Mouse (Mus musculus) forebrain, embryonic 14.5 days (tissue): ENCODE results near the gene Rsg1. TPM values are rescaled to one million over a fixed set of nuclear protein-coding genes. Genes with fewer than 3 reads are reported as not detected.
A peak's percentile ranks its signal among the peaks of the same experiment; 100 is the strongest.

Experiments used
- ATAC-seq: fragments of 200-750 bp; cut with Nextera tagmentation; 2 replicates; pipeline ENCODE4 v1.8.0; 2017; ENCODE audit warnings: mild to moderate bottlenecking, moderate library complexity
- DNase-seq: peaks from one replicate; pipeline ENCODE4 v3.0.0-alpha.2; 2015; ENCODE audit warnings: low spot score
- H3K27ac ChIP-seq: fragments of 300-500 bp; sonication (generic); 2 replicates; pipeline ENCODE4 v1.5.1; 2014; ENCODE audit warnings: low read depth, mild to moderate bottlenecking, control low read depth, low read length, moderate library complexity
- H3K27me3 ChIP-seq: fragments of 300-500 bp; sonication (generic); replicated peaks from 2 replicates; pipeline ENCODE4 v1.6.1; 2014; ENCODE audit warnings: low read length, control low read depth, mixed read lengths; ENCODE audit not compliant: control insufficient read depth, insufficient read depth
- H3K36me3 ChIP-seq: fragments of 300-500 bp; sonication (generic); 2 replicates; pipeline ENCODE4 v1.6.1; 2014; ENCODE audit warnings: low read length, control low read depth; ENCODE audit not compliant: control insufficient read depth, insufficient read depth
- H3K4me1 ChIP-seq: fragments of 300-500 bp; sonication (generic); 2 replicates; pipeline ENCODE4 v1.6.1; 2014; ENCODE audit warnings: antibody characterized with exemption, low read length, control low read depth; ENCODE audit not compliant: control insufficient read depth, insufficient read depth
- H3K4me2 ChIP-seq: fragments of 300-500 bp; sonication (generic); 2 replicates; pipeline ENCODE4 v1.6.1; 2014; ENCODE audit warnings: mild to moderate bottlenecking, control low read depth, low read length
- H3K4me3 ChIP-seq: fragments of 300-500 bp; sonication (generic); 2 replicates; pipeline ENCODE4 v1.5.1; 2014; ENCODE audit warnings: low read depth, low read length, control low read depth
- H3K9ac ChIP-seq: fragments of 300-500 bp; sonication (generic); 2 replicates; pipeline ENCODE4 v1.6.1; 2014; ENCODE audit warnings: mild to moderate bottlenecking, low read length, control low read depth, moderate library complexity
- H3K9me3 ChIP-seq: fragments of 300-500 bp; sonication (generic); replicated peaks from 2 replicates; pipeline ENCODE4 v1.6.1; 2016; ENCODE audit warnings: low read length, control low read depth, mixed read lengths; ENCODE audit not compliant: control insufficient read depth
- WGBS: fragments of 180-500 bp; shearing (Covaris S2); extraction: QIAGEN DNeasy Blood & Tissue Kit; methylation state at CpG from one replicate; pipeline ENCODE4 v1.1.7; 2014; 5-methylcytosine and 5-hydroxymethylcytosine counted together
- polyA plus RNA-seq: library from polyadenylated mRNA; unstranded; fragments of >200 nt; fragmentation: Nextera tagmentation; extraction: Ambion mirVana; gene quantifications from 2 replicates; pipeline ENCODE4 v1.2.1, GENCODE M21; 2014

Gene Rsg1
- polyA plus RNA-seq, 1 experiment from 2014 or later: 6.7 TPM

GRCm38 (mm10) chr4:141265979-141266637, 52.4 kb downstream of the Rsg1 start:
- DNase-seq (no peak), ATAC-seq (no peak)
- H3K36me3 ChIP-seq: no peaks in the 10 kb centered on the region
- no peak overlapping the region for H3K4me2 ChIP-seq
- H3K27ac ChIP-seq: no peak overlapping the region
- no peaks in the 10 kb centered on the region for H3K27me3 ChIP-seq
- no peak overlapping the region for H3K4me3 ChIP-seq
- 86% methylated on average over 3 of the region's 3 CpGs for WGBS
- no peaks in the 10 kb centered on the region for H3K9me3 ChIP-seq
- no peak overlapping the region for H3K9ac ChIP-seq
- no peaks in the 10 kb centered on the region for H3K4me1 ChIP-seq

GRCm38 (mm10) chr4:141267250-141267649, 53.5 kb downstream of the Rsg1 start:
- H3K9ac ChIP-seq: no peak overlapping the region
- no peaks in the 10 kb centered on the region for H3K4me1 ChIP-seq
- no peaks in the 10 kb centered on the region for H3K36me3 ChIP-seq
- no peak overlapping the region for H3K4me3 ChIP-seq
- DNase-seq (no peak), ATAC-seq (no peak)
- H3K27ac ChIP-seq: no peak overlapping the region
- H3K27me3 ChIP-seq: no peaks in the 10 kb centered on the region
- no peak overlapping the region for H3K4me2 ChIP-seq
- WGBS: 87% methylated on average over 3 of the region's 3 CpGs
- no peaks in the 10 kb centered on the region for H3K9me3 ChIP-seq

DNA sequence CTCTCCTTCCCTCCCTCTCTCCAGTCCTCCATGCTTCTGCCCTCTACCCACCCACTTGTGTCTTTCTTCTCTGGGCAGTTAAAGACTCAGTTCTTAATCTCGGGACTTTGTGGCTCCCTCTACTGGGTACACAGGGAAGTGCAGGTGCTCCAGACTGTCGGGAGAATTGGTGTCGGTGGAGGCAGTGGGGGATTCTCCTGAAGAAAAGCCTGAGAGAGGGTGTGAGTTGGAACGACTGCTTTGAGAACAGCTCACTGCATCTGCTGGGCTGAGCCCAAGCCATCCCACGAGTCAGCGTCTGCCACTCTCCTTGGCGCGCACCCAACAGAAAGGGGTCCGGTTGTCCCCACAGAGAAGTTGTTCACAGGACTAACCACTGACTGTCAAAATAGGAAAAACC, 54.1 kb downstream of the Rsg1 start:
- H3K4me3 ChIP-seq: no peak overlapping the region
- peak; percentile 68 for DNase-seq
- H3K9me3 ChIP-seq: no peaks in the 10 kb centered on the region
- H3K4me2 ChIP-seq: no peak overlapping the region
- ATAC-seq: peak; percentile 54; the same call in 1 of the 2 replicates
- no peaks in the 10 kb centered on the region for H3K27me3 ChIP-seq
- H3K4me1 ChIP-seq: no peaks in the 10 kb centered on the region
- 32% methylated on average over 9 of the region's 9 CpGs for WGBS
- H3K9ac ChIP-seq: no peak overlapping the region
- H3K27ac ChIP-seq: no peak overlapping the region
- H3K36me3 ChIP-seq: no peaks in the 10 kb centered on the region

GRCm38 (mm10) chr4:141268350-141268749, 54.6 kb downstream of the Rsg1 start:
- Histone ChIP-seq H3K4me3 (no peak overlapping the region), H3K27ac (no peak overlapping the region), H3K9ac (no peak overlapping the region), H3K9me3 (no peaks in the 10 kb centered on the region), H3K4me1 (no peaks in the 10 kb centered on the region), H3K4me2 (no peak overlapping the region), H3K27me3 (no peaks in the 10 kb centered on the region; the same call in 1 of the 2 replicates), H3K36me3 (no peaks in the 10 kb centered on the region)
- DNase-seq (no peak), ATAC-seq (no peak)
- WGBS: 77% methylated on average over 4 of the region's 4 CpGs

DNA sequence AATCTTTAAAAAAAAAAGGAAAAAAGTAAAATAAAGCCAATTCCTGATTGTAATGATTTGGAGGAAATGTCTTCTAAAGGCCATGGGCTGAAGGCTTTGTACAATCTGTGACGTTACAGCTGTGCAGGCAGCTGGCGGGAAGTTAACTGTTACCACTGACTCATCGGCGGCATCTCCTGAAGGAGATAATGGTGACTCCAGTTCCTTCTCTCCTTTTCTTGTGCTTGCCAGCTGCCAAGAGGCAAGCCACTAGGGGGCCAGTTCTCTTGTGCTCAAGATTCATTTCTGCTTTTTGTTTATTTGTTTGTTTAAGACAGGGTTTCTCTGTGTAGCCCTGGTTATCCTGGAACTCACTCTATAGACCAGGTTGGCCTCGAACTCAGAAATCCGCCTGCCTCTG, 55.3 kb downstream of the Rsg1 start:
- WGBS: 89% methylated on average over 6 of the region's 6 CpGs
- ATAC-seq (no peak), DNase-seq (no peak)
- H3K27me3 ChIP-seq: no peaks in the 10 kb centered on the region; the same call in 1 of the 2 replicates
- no peaks in the 10 kb centered on the region for H3K4me1 ChIP-seq
- H3K27ac ChIP-seq: no peak overlapping the region
- no peaks in the 10 kb centered on the region for H3K36me3 ChIP-seq
- H3K4me3 ChIP-seq: no peak overlapping the region
- no peaks in the 10 kb centered on the region for H3K9me3 ChIP-seq
- H3K4me2 ChIP-seq: no peak overlapping the region
- H3K9ac ChIP-seq: no peak overlapping the region

GRCm38 (mm10) chr4:141270201-141270940, 56.6 kb downstream of the Rsg1 start:
- ATAC-seq (no peak), DNase-seq (no peak)
- Histone ChIP-seq H3K27ac (no peak overlapping the region), H3K27me3 (no peaks in the 10 kb centered on the region; the same call in 1 of the 2 replicates), H3K4me2 (no peak overlapping the region), H3K9me3 (no peaks in the 10 kb centered on the region), H3K9ac (no peak overlapping the region), H3K4me1 (no peaks in the 10 kb centered on the region), H3K36me3 (no peaks in the 10 kb centered on the region), H3K4me3 (no peak overlapping the region)
- WGBS: 52% methylated on average over 15 of the region's 15 CpGs

DNA sequence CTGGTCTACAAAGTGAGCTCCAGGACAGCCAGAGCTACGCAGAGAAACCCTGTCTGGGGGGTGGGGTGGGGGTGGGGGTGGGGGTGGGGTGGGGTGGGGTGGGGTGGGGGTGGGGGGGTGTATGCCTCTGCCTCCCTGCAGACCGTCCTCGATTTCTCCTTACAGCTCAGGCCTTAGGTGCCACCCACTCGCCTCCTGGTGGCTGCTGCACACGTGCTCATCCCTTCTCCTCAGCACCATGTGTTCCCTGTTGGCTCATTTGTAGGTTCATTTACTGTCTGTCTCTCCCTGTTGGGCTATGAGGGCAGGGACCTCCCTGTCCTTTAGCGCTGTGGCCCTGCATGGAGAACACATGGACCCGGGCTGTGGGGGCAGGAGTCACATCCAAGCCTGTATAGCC, 57.5 kb downstream of the Rsg1 start:
- Histone ChIP-seq H3K9ac (no peak overlapping the region), H3K4me1 (no peaks in the 10 kb centered on the region), H3K4me3 (no peak overlapping the region), H3K27me3 (no peaks in the 10 kb centered on the region; the same call in 1 of the 2 replicates), H3K4me2 (no peak overlapping the region), H3K36me3 (no peaks in the 10 kb centered on the region), H3K9me3 (no peaks in the 10 kb centered on the region), H3K27ac (no peak overlapping the region)
- no peak for ATAC-seq
- DNase-seq: no peak
- WGBS: 85% methylated on average over 7 of the region's 7 CpGs

- Histone ChIP-seq H3K9me3 (no peaks in the 10 kb centered on the region), H3K36me3 (no peaks in the 10 kb centered on the region), H3K27me3 (no peaks in the 10 kb centered on the region; the same call in 1 of the 2 replicates), H3K4me2 (no peak overlapping the region), H3K27ac (no peak overlapping the region), H3K4me1 (no peaks in the 10 kb centered on the region), H3K4me3 (no peak overlapping the region), H3K9ac (no peak overlapping the region)
- 89% methylated on average over 6 of the region's 6 CpGs for WGBS
- ATAC-seq (no peak), DNase-seq (no peak)
Observed at GRCm38 (mm10) chr4:141271721-141272120, 58.0 kb downstream of the Rsg1 start.

DNA sequence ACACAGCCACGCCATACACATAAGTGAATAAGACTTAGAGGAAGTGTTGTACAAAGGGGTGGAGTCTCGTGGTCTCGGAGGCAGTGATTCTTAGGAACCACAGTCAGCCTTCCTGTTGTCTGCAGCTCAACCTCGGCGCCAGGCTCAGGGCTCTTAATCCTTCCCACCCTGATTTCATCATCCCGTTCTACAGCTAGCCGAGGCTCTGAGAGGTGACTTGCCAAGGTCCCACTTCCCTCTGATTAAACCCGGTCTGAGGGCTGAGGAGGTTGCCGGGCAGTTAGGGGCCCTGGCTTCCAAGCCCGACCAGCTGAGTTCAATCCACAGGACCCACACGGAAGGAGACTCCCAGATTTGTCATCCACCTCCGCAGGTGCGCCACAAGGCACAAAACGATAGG, 59.1 kb downstream of the Rsg1 start:
- 16% methylated on average over 14 of the region's 14 CpGs for whole genome bisulfite sequencing

More for the DNA sequence above, 59.1 kb downstream of the Rsg1 start:
- DNase-seq: no peak
- Histone ChIP-seq H3K4me1 (no peaks in the 10 kb centered on the region), H3K36me3 (no peaks in the 10 kb centered on the region), H3K9me3 (no peaks in the 10 kb centered on the region), H3K4me3 (no peak overlapping the region), H3K27ac (no peak overlapping the region), H3K27me3 (no peaks in the 10 kb centered on the region; the same call in 1 of the 2 replicates), H3K4me2 (peak overlapping the region; percentile 26; the same call in 1 of the 2 replicates), H3K9ac (peak overlapping the region; percentile 21; the same call in 1 of the 2 replicates)
- no peak; the same call in 1 of the 2 replicates for ATAC-seq
